In genomic region chr14:43538144-43538543, GRCm38 (mm10) we compare ENCODE assay signal across 14 mouse cellular contexts. TPM values are rescaled to one million over a fixed set of nuclear protein-coding genes. Genes with fewer than 3 reads are reported as not detected.
A peak's percentile ranks its signal among the peaks of the same experiment; 100 is the strongest.
DNase-seq lines count a peak whose midpoint lies in the region.
"Had no signal": no experiment of that assay in that cellular context is flagged by ENCODE, and none has a peak within 500 bp of the region (broad histone marks: within the 10 kb centered on the region; RNA-seq: fewer than 3 reads in every experiment).

No protein-coding gene starts in this region.

- DNase-seq in adrenal gland, postnatal 25 days, result peak; percentile 9
- DNase-seq in gastrocnemius, postnatal 4 days (ENCODE audit: low spot score in 2 of 2), result peak; percentile 19 to 36
- peak; percentile 20 for DNase-seq in kidney, postnatal 10 days
- peak; percentile 6 for DNase-seq in right cerebral cortex, postnatal 4 days
- DNase-seq in thymus, postnatal 4 days, result peak; percentile 7
- peak; percentile 28 to 77 for DNase-seq in urinary bladder, postnatal 4 days (ENCODE audit: low spot score in 2 of 2)

RNA-seq across cellular contexts. Expression of gene Gm5799, which starts 5.2 kb away (rescaled TPM):
- not detected in 2 replicates for total RNA-seq in adrenal gland, postnatal 25 days (2021)
- not detected for total RNA-seq in gastrocnemius, postnatal 4 days (2021)
- total RNA-seq: adrenal gland, postnatal 14 days; CH12.LX; G1E; gastrocnemius, adult 8-10 months; heart, adult 2 months; heart, postnatal 14 days; hematopoietic stem cell, adult 5-6 weeks had no signal

RNA-seq across cellular contexts. Expression of gene Gm17654, which starts 40.8 kb away (rescaled TPM):
- not detected in 2 replicates for total RNA-seq in adrenal gland, postnatal 25 days (2021)
- not detected for total RNA-seq in gastrocnemius, postnatal 4 days (2021)
- total RNA-seq: adrenal gland, adult 18-20 months; adrenal gland, postnatal 14 days; CH12.LX; G1E; gastrocnemius, adult 8-10 months; heart, adult 2 months; heart, postnatal 14 days; hematopoietic stem cell, adult 5-6 weeks had no signal

Comparison
In these comparisons a context has a peak if more than half of its experiments do, and no peak if none do; other contexts are left out.
1. Peak in every context shown above with its lines: DNase-seq.